Mouse (Mus musculus): Measurements from ENCODE around the gene Ubxn7. TPM values are rescaled to one million over a fixed set of nuclear protein-coding genes. Genes with fewer than 3 reads are reported as not detected.

The Ubxn7 gene
- polyA plus RNA-seq (2021; fragmentation: Nextera tagmentation) = 4.6 and 6.7 TPM in 2 replicates
- long read RNA-seq, experiment 1, full-length matches to known transcripts = 3 of 10 reads
- long read RNA-seq, experiment 1, partial matches to known transcripts = 3 of 10 reads
- long read RNA-seq, experiment 1, other reads (novel, unspliced or antisense) = 4 of 10 reads
- long read RNA-seq, experiment 2, full-length matches to known transcripts = 26 of 30 reads
- long read RNA-seq, experiment 2, partial matches to known transcripts = 0 of 30 reads
- long read RNA-seq, experiment 2, other reads (novel, unspliced or antisense) = 4 of 30 reads

GRCm38 (mm10) chr16:32332040-32332555 is at the start of gene Ubxn7:
Ubxn7 (plus strand) TSS chr16:32332257.

GRCm38 (mm10) chr16:32400267-32400666 is 68.2 kb downstream of the Ubxn7 start, which contains the start of gene Tm4sf19:
Tm4sf19 (plus strand) TSS chr16:32400506.

GRCm38 (mm10) chr16:32419517-32420483 is 87.7 kb downstream of the Ubxn7 start, which contains the start of gene Tctex1d2:
Tctex1d2 (plus strand) TSS chr16:32419702.

GRCm38 (mm10) chr16:32430474-32431046 is 98.5 kb downstream of the Ubxn7 start, which contains the start of gene Pcyt1a:
Pcyt1a (plus strand) TSS chr16:32430921.

Other genes with a start within 250 kb of the Ubxn7 start
- gene Pigx, start 232.5 kb upstream of the Ubxn7 start, polyA plus RNA-seq (2021; fragmentation: Nextera tagmentation) = 42.5 and 48.9 TPM in 2 replicates
- gene Cep19, start 232.5 kb upstream of the Ubxn7 start, polyA plus RNA-seq (2021; fragmentation: Nextera tagmentation) = 99.2 and 105 TPM in 2 replicates
- 6.4 and 6.8 TPM in 2 replicates for gene Nrros, start 166.7 kb upstream of the Ubxn7 start, polyA plus RNA-seq (2021; fragmentation: Nextera tagmentation)
- gene Bex6, start 152.4 kb upstream of the Ubxn7 start, polyA plus RNA-seq (2021; fragmentation: Nextera tagmentation) = not detected in 2 replicates
- gene Fbxo45, start 85.1 kb upstream of the Ubxn7 start, polyA plus RNA-seq (2021; fragmentation: Nextera tagmentation) = 4.6 and 5.3 TPM in 2 replicates
- 12.7 and 14.4 TPM in 2 replicates for gene Wdr53, start 85.0 kb upstream of the Ubxn7 start, polyA plus RNA-seq (2021; fragmentation: Nextera tagmentation)
- not detected in 2 replicates for gene Smco1, start 60.8 kb upstream of the Ubxn7 start, polyA plus RNA-seq (2021; fragmentation: Nextera tagmentation)
- gene Rnf168, start 54.8 kb upstream of the Ubxn7 start, polyA plus RNA-seq (2021; fragmentation: Nextera tagmentation) = 23.3 and 26.0 TPM in 2 replicates
- not detected in 2 replicates for gene Tm4sf19, start 68.2 kb downstream of the Ubxn7 start, polyA plus RNA-seq (2021; fragmentation: Nextera tagmentation)
- gene Tctex1d2, start 87.4 kb downstream of the Ubxn7 start, polyA plus RNA-seq (2021; fragmentation: Nextera tagmentation) = 42.7 and 45.7 TPM in 2 replicates
- gene Pcyt1a, start 98.7 kb downstream of the Ubxn7 start, polyA plus RNA-seq (2021; fragmentation: Nextera tagmentation) = 13.7 and 14.4 TPM in 2 replicates
- not detected in 2 replicates for gene Slc51a, start 155.6 kb downstream of the Ubxn7 start, polyA plus RNA-seq (2021; fragmentation: Nextera tagmentation)
- not detected in 2 replicates for gene Zdhhc19, start 164.0 kb downstream of the Ubxn7 start, polyA plus RNA-seq (2021; fragmentation: Nextera tagmentation)